ENCODE assay signal across 28 mouse cellular contexts in the genomic region with DNA sequence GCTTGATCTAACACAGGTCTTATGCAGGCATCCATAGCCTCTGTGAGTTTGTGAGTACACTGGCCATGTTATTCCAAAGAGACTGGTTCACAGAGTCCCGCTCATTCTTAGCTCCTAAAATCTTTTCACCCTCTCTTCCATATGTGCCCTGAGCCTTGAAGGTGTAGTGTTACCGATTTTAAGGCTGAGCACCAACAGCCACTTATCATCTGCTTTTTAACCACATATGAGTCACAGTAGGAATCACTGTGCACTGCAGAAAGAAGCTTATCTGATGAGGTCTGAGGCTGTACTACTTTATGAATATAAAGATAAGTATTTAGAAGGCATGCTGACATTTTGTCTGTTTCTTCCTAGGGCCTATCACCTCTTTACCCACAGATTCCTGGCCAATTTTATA.
"Had no signal": no experiment of that assay in that cellular context is flagged by ENCODE, and none has a peak within 500 bp of the region (broad histone marks: within the 10 kb centered on the region; RNA-seq: fewer than 3 reads in every experiment).

No protein-coding gene starts in this region.

- H3K4me3 ChIP-seq: gastrocnemius, adult 2 months; heart, embryonic 10.5 days; heart, embryonic 12.5 days; hindbrain, embryonic 13.5 days; hindbrain, embryonic 15.5 days; intestine, embryonic 15.5 days; kidney, embryonic 15.5 days; left cerebral cortex, adult 2 months; limb, embryonic 10.5 days; limb, embryonic 12.5 days; liver, embryonic 13.5 days; liver, embryonic 15.5 days had no signal

- ATAC-seq: hindbrain, postnatal 0 days; inflammation-experienced regulatory T-cells, adult 6 months; intestine, embryonic 15.5 days; liver, postnatal 0 days had no signal

- DNase-seq: gastrocnemius, adult 2 months; gastrocnemius, postnatal 10 days; gastrocnemius, postnatal 25 days; heart, adult 18-20 months; heart, postnatal 10 days; heart, postnatal 36 days; kidney, adult 11 months; kidney, adult 2 months; kidney, adult 9 months; kidney, postnatal 14 days; kidney, postnatal 36 days; layer of hippocampus, adult 9-11 months; liver; liver, embryonic 13.5 days; liver, postnatal 0 days had no signal

- H3K36me3 ChIP-seq: heart, embryonic 10.5 days; heart, embryonic 12.5 days; hindbrain, embryonic 13.5 days; hindbrain, embryonic 15.5 days; intestine, embryonic 15.5 days; kidney, embryonic 15.5 days; limb, embryonic 10.5 days; limb, embryonic 12.5 days; liver, embryonic 13.5 days; liver, embryonic 15.5 days had no signal

- H3K9me3 ChIP-seq: heart, embryonic 10.5 days; hindbrain, embryonic 13.5 days; hindbrain, embryonic 15.5 days; intestine, embryonic 15.5 days; kidney, embryonic 15.5 days; limb, embryonic 10.5 days; limb, embryonic 12.5 days; liver, embryonic 13.5 days; liver, embryonic 15.5 days had no signal

- H3K4me1 ChIP-seq: heart, embryonic 10.5 days; heart, embryonic 12.5 days; hindbrain, embryonic 13.5 days; hindbrain, embryonic 15.5 days; intestine, embryonic 15.5 days; kidney, embryonic 15.5 days; limb, embryonic 10.5 days; limb, embryonic 12.5 days; liver, embryonic 13.5 days; liver, embryonic 15.5 days had no signal

- H3K27ac ChIP-seq: gastrocnemius, adult 2 months; heart, embryonic 10.5 days; hindbrain, embryonic 13.5 days; hindbrain, embryonic 15.5 days; hindbrain, postnatal 0 days; intestine, embryonic 15.5 days; kidney, embryonic 15.5 days; kidney, postnatal 0 days; left cerebral cortex, adult 2 months; limb, embryonic 10.5 days; limb, embryonic 12.5 days; liver, embryonic 13.5 days; liver, embryonic 15.5 days had no signal

- H3K27me3 ChIP-seq: heart, embryonic 12.5 days; hindbrain, embryonic 13.5 days; hindbrain, embryonic 15.5 days; intestine, embryonic 15.5 days; kidney, embryonic 15.5 days; limb, embryonic 12.5 days; liver, embryonic 13.5 days; liver, embryonic 15.5 days had no signal

- H3K9ac ChIP-seq: heart, embryonic 12.5 days; hindbrain, embryonic 13.5 days; hindbrain, embryonic 15.5 days; intestine, embryonic 15.5 days; kidney, embryonic 15.5 days; limb, embryonic 12.5 days; liver, embryonic 13.5 days; liver, embryonic 15.5 days; liver, postnatal 0 days had no signal
